Mouse (Mus musculus): ENCODE measurements around the gene Comp.

DNA sequence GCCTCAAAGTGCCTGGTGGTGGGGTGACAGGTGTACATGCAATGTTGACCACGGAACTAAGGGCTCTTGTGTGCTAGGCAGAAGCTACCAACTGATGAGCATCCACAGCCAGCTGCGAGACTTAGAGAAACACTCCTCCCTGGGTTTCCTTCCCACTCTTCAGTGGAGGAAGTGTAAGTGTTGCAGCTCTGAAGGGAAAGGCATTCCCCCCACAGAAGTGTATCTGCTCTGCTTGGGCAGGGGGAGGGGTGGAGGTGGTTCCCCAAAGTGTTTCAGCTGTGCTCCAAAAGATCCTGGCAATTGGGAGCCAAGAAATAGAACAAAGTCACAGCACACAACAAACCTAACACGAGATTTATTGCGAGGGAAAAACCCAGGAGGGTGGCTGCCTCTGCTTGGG is 19.4 kb upstream of the Comp start:
- TF ChIP-seq CTCF (conservative IDR thresholded peaks at IDR 0.05; ENCODE audit: low read length) (no peak), NANOG (IDR thresholded peaks at IDR 0.05; ENCODE audit: borderline replicate concordance, low read length) (no peak)
